Mouse (Mus musculus) CH12.LX (cell line): ENCODE results near the gene Nf1. TPM values are rescaled to one million over a fixed set of nuclear protein-coding genes. Genes with fewer than 3 reads are reported as not detected.

Experiments used
- DNase-seq: peaks from one replicate; pipeline ENCODE4 v3.0.0-alpha.2; 2013; ENCODE audit errors: extremely low read depth
- H3K27ac ChIP-seq: 2 replicates; pipeline ENCODE4 v1.5.1; 2012; ENCODE audit warnings: low read depth, mild to moderate bottlenecking, control low read depth, moderate library complexity; ENCODE audit not compliant: insufficient read depth
- H3K27me3 ChIP-seq: replicated peaks from 2 replicates; pipeline ENCODE3; 2012; ENCODE audit warnings: inconsistent platforms
- H3K36me3 ChIP-seq, 2 experiments: replicated peaks in 1 of 2; 2 replicates each; pipeline versions ENCODE3 to v1.6.1; 2012; ENCODE audit warnings: inconsistent platforms in 1 of 2, low read length in 1 of 2, mild to moderate bottlenecking in 1 of 2, mixed read lengths in 1 of 2, moderate library complexity in 1 of 2; ENCODE audit not compliant: control insufficient read depth in 1 of 2, insufficient read depth in 1 of 2
- H3K4me1 ChIP-seq, 2 experiments: 2 replicates each; pipeline ENCODE4 v1.6.1; 2012; ENCODE audit warnings: inconsistent platforms in 1 of 2, moderate library complexity in 1 of 2; ENCODE audit not compliant: insufficient read depth in 2 of 2, control insufficient read depth in 1 of 2
- H3K4me2 ChIP-seq: 2 replicates; pipeline ENCODE4 v1.6.1; 2012; ENCODE audit warnings: low read depth, mild to moderate bottlenecking, control low read depth; ENCODE audit not compliant: poor library complexity, insufficient read depth, severe bottlenecking
- H3K4me3 ChIP-seq, 3 experiments: fragments of 150-350 bp in 1 of 3; sonication (generic) in 1 of 3; replicated peaks in 1 of 3; 2 replicates each; pipeline versions ENCODE3 to v1.5.1; 2011 to 2012; ENCODE audit warnings: low read depth in 2 of 3, low read length in 2 of 3, mild to moderate bottlenecking in 2 of 3, moderate library complexity in 2 of 3, control low read depth in 1 of 3, improper control_type of control experiment in 1 of 3, inconsistent platforms in 1 of 3, mixed read lengths in 1 of 3; ENCODE audit not compliant: poor library complexity in 1 of 3
- H3K79me2 ChIP-seq: replicated peaks from 2 replicates; pipeline ENCODE4 v1.6.1; 2012; ENCODE audit warnings: mild to moderate bottlenecking, moderate library complexity; ENCODE audit not compliant: control insufficient read depth, poor library complexity, insufficient read depth, severe bottlenecking; ENCODE audit errors: extremely low read depth
- H3K9ac ChIP-seq: 2 replicates; pipeline ENCODE4 v1.6.1; 2012; ENCODE audit warnings: low read depth, mild to moderate bottlenecking, control low read depth, moderate library complexity; ENCODE audit not compliant: insufficient read depth
- H3K9me3 ChIP-seq: replicated peaks from 2 replicates; pipeline ENCODE3; 2012; ENCODE audit warnings: low read length, inconsistent platforms, mixed read lengths
- BHLHE40 ChIP-seq: IDR thresholded peaks from 2 replicates; pipeline ENCODE4 v1.6.1; 2011; ENCODE audit warnings: mild to moderate bottlenecking, low read depth, low read length, improper control_type of control experiment
- CHD1 ChIP-seq: IDR thresholded peaks from 2 replicates; pipeline ENCODE4 v1.6.1; 2012; ENCODE audit warnings: low read depth, low read length, improper control_type of control experiment, inconsistent platforms
- CHD2 ChIP-seq: IDR thresholded peaks from 2 replicates; pipeline ENCODE4 v1.6.1; 2011; ENCODE audit warnings: low read length, improper control_type of control experiment
- CTCF ChIP-seq, 2 experiments: IDR thresholded peaks in 1 of 2; conservative IDR thresholded peaks in 1 of 2; 2 replicates each; pipeline ENCODE4 v1.5.1; 2011 to 2012; ENCODE audit warnings: low read depth in 2 of 2, low read length in 2 of 2, improper control_type of control experiment in 1 of 2, inconsistent platforms in 1 of 2, mild to moderate bottlenecking in 1 of 2, moderate library complexity in 1 of 2
- ELF1 ChIP-seq: IDR thresholded peaks from 2 replicates; pipeline ENCODE4 v1.6.1; 2014; ENCODE audit warnings: low read depth, mild to moderate bottlenecking, inconsistent platforms, low read length, improper control_type of control experiment
- EP300 ChIP-seq: IDR thresholded peaks from 2 replicates; pipeline ENCODE4 v1.6.1; 2011; ENCODE audit warnings: low read length, improper control_type of control experiment
- GABPA ChIP-seq: IDR thresholded peaks from 2 replicates; pipeline ENCODE4 v1.6.1; 2012; ENCODE audit warnings: low read depth, low read length, improper control_type of control experiment, inconsistent platforms; ENCODE audit not compliant: insufficient replicate concordance
- HCFC1 ChIP-seq: IDR thresholded peaks from 2 replicates; pipeline ENCODE4 v1.6.1; 2012; ENCODE audit warnings: low read depth, mild to moderate bottlenecking, inconsistent platforms, low read length, improper control_type of control experiment
- JUND ChIP-seq: conservative IDR thresholded peaks from 2 replicates; pipeline ENCODE4 v1.6.1; 2011; ENCODE audit warnings: low read depth, low read length, improper control_type of control experiment
- KAT2A ChIP-seq: IDR thresholded peaks from 2 replicates; pipeline ENCODE4 v1.6.1; 2012; ENCODE audit warnings: low read length, improper control_type of control experiment, inconsistent platforms; ENCODE audit not compliant: insufficient replicate concordance
- MAFK ChIP-seq: IDR thresholded peaks from 2 replicates; pipeline ENCODE4 v1.6.1; 2011; ENCODE audit warnings: low read length, improper control_type of control experiment; ENCODE audit not compliant: insufficient replicate concordance
- MAX ChIP-seq: IDR thresholded peaks from 2 replicates; pipeline ENCODE4 v1.6.1; 2011; ENCODE audit warnings: low read length, improper control_type of control experiment
- MAZ ChIP-seq: IDR thresholded peaks from 2 replicates; pipeline ENCODE4 v1.6.1; 2012; ENCODE audit warnings: low read depth, mild to moderate bottlenecking, inconsistent platforms, low read length, improper control_type of control experiment, moderate library complexity
- MEF2A ChIP-seq: IDR thresholded peaks from 2 replicates; pipeline ENCODE4 v1.6.1; 2014; ENCODE audit warnings: low read depth, mild to moderate bottlenecking, inconsistent platforms, low read length, improper control_type of control experiment, borderline replicate concordance
- MXI1 ChIP-seq: IDR thresholded peaks from 2 replicates; pipeline ENCODE4 v1.6.1; 2011; ENCODE audit warnings: mild to moderate bottlenecking, low read depth, low read length, improper control_type of control experiment
- NELFE ChIP-seq: IDR thresholded peaks from 2 replicates; pipeline ENCODE4 v1.6.1; 2011; ENCODE audit warnings: low read depth, low read length, improper control_type of control experiment
- NRF1 ChIP-seq: IDR thresholded peaks from 2 replicates; pipeline ENCODE4 v1.6.1; 2014; ENCODE audit warnings: low read depth, mild to moderate bottlenecking, inconsistent platforms, low read length, improper control_type of control experiment, moderate library complexity
- PAX5 ChIP-seq: IDR thresholded peaks from 2 replicates; pipeline ENCODE4 v1.6.1; 2012; ENCODE audit warnings: low read length, inconsistent platforms, mixed read lengths
- POLR2A ChIP-seq: IDR thresholded peaks from 2 replicates; pipeline ENCODE4 v1.6.1; 2011; ENCODE audit warnings: low read depth, mild to moderate bottlenecking, improper control_type of control experiment, low read length
- RAD21 ChIP-seq: IDR thresholded peaks from 2 replicates; pipeline ENCODE4 v1.6.1; 2011; ENCODE audit warnings: low read depth, mild to moderate bottlenecking, low read length, improper control_type of control experiment, moderate library complexity
- SIN3A ChIP-seq: IDR thresholded peaks from 2 replicates; pipeline ENCODE4 v1.6.1; 2012; ENCODE audit warnings: low read length, improper control_type of control experiment, inconsistent platforms
- TBP ChIP-seq: conservative IDR thresholded peaks from 2 replicates; pipeline ENCODE4 v1.6.1; 2011; ENCODE audit warnings: low read depth, low read length, improper control_type of control experiment
- TCF12 ChIP-seq: IDR thresholded peaks from 2 replicates; pipeline ENCODE4 v1.6.1; 2014; ENCODE audit warnings: low read depth, mild to moderate bottlenecking, inconsistent platforms, low read length, improper control_type of control experiment
- UBTF ChIP-seq: IDR thresholded peaks from 2 replicates; pipeline ENCODE4 v1.6.1; 2012; ENCODE audit warnings: low read depth, mild to moderate bottlenecking, inconsistent platforms, low read length, improper control_type of control experiment, moderate library complexity
- USF2 ChIP-seq: conservative IDR thresholded peaks from 2 replicates; pipeline ENCODE4 v1.6.1; 2011; ENCODE audit warnings: low read depth, low read length, improper control_type of control experiment
- ZKSCAN1 ChIP-seq: IDR thresholded peaks from 2 replicates; pipeline ENCODE4 v1.6.1; 2012; ENCODE audit warnings: low read depth, inconsistent platforms, low read length, improper control_type of control experiment, borderline replicate concordance
- ZMIZ1 ChIP-seq: IDR thresholded peaks from 2 replicates; pipeline ENCODE4 v1.6.1; 2012; ENCODE audit warnings: low read depth, mild to moderate bottlenecking, inconsistent platforms, low read length, improper control_type of control experiment
- ZNF384 ChIP-seq: IDR thresholded peaks from 2 replicates; pipeline ENCODE4 v1.6.1; 2012; ENCODE audit warnings: low read depth, low read length, improper control_type of control experiment, inconsistent platforms
- dilution Hi-C: fragments of 300-500 bp; cut with MboI; formaldehyde crosslinking; loops from 2 replicates; pipeline ENCODE4 v1.14.3; 2020; ENCODE audit warnings: low sequenced_read_pairs; ENCODE audit not compliant: extremely low pct_unique_long_range_greater_than_20kb, extremely low pct_ligation_motif_present
- in situ Hi-C: fragments of 300-500 bp; cut with MboI; formaldehyde crosslinking; loops from 3 replicates; pipeline ENCODE4 v1.14.3; 2019; ENCODE audit warnings: low sequenced_read_pairs, low pct_ligation_motif_present, low pct_unique_long_range_greater_than_20kb, mixed read lengths
- polyA plus RNA-seq: library from polyadenylated mRNA; unstranded; fragments of >175 nt; gene quantifications from 2 replicates; pipeline ENCODE4 v1.2.1, GENCODE M21; 2012; ENCODE audit warnings: low read depth; ENCODE audit not compliant: insufficient read length
- total RNA-seq, 2 experiments: library from RNA; depleted of rRNA; stranded (reverse); fragments of 300-350 nt in 1 of 2; fragments of >200 nt in 1 of 2; gene quantifications; 2 replicates each; pipeline ENCODE4 v1.2.3; 2012 to 2014

Gene Nf1
- total and polyA plus RNA-seq, 3 experiments: 7.3 to 19.5 (median 12.4) TPM

GRCm38 (mm10) chr11:79528601-79529000, 189.1 kb downstream of the Nf1 start (continued):
- TF ChIP-seq CHD2 (no peak), ZKSCAN1 (no peak), NRF1 (peak; percentile 94), MAZ (peak; percentile 20; the same call in 1 of the 2 replicates), PAX5 (no peak), JUND (no peak), ELF1 (0 out of 2 replicates have a peak, but pooled peaks have one; percentile 44)

GRCm38 (mm10) chr11:79529226-79529625, 189.7 kb downstream of the Nf1 start:
- peak overlapping the region; percentile 97 for H3K27ac ChIP-seq
- no peaks in the 10 kb centered on the region for H3K27me3 ChIP-seq
- peaks cover 21 to 60% of the 10 kb centered on the region in 2 experiments for H3K4me1 ChIP-seq
- H3K9ac ChIP-seq: peak overlapping the region; percentile 99
- peak overlapping the region; percentile 82 for H3K4me2 ChIP-seq
- H3K79me2 ChIP-seq: peaks cover 30% of the 10 kb centered on the region
- TF ChIP-seq POLR2A (no peak; the same call in 1 of the 2 replicates), CHD1 (peak; percentile 20; the same call in 1 of the 2 replicates)
- H3K9me3 ChIP-seq: no peaks in the 10 kb centered on the region
- dilution Hi-C loops: no loop called here
- no peak for DNase-seq
- H3K4me3 ChIP-seq: peak overlapping the region; percentile 65 to 89 (median 78)
- H3K36me3 ChIP-seq: peaks cover 18 to 47% of the 10 kb centered on the region in 2 experiments
- in situ Hi-C loops: no loop called here

GRCm38 (mm10) chr11:79529736-79530135, 190.2 kb downstream of the Nf1 start:
- Histone ChIP-seq H3K4me1 (peaks cover 21 to 55% of the 10 kb centered on the region in 2 experiments), H3K9ac (peak overlapping the region; percentile 99), H3K36me3 (peaks cover 18 to 49% of the 10 kb centered on the region in 2 experiments), H3K9me3 (no peaks in the 10 kb centered on the region), H3K79me2 (peaks cover 27% of the 10 kb centered on the region), H3K4me3 (peak overlapping the region; percentile 65 to 89 (median 78)), H3K27ac (peak overlapping the region; percentile 97), H3K27me3 (no peaks in the 10 kb centered on the region), H3K4me2 (peak overlapping the region; percentile 82)
- dilution Hi-C loops: no loop called here
- peak; percentile 67 for DNase-seq
- in situ Hi-C loops: no loop called here
- TF ChIP-seq HCFC1 (no peak), TBP (0 out of 2 replicates have a peak, but pooled peaks have one; percentile 23), USF2 (no peak), SIN3A (no peak; the same call in 1 of the 2 replicates), TCF12 (peak; percentile 32; the same call in 1 of the 2 replicates), UBTF (no peak), MAFK (peak; percentile 34; the same call in 1 of the 2 replicates), ZKSCAN1 (no peak), ZNF384 (peak; percentile 5; the same call in 1 of the 2 replicates), CHD1 (0 out of 2 replicates have a peak, but pooled peaks have one; percentile 44), MAZ (0 out of 2 replicates have a peak, but pooled peaks have one; percentile 24), MXI1 (no peak), NRF1 (0 out of 2 replicates have a peak, but pooled peaks have one; percentile 36), CTCF (conservative IDR thresholded peaks at IDR 0.05 in 1 of 2, IDR thresholded peaks at IDR 0.05 in 1 of 2; ENCODE audit: low read depth in 2 of 2, low read length in 2 of 2) (no peak), MAX (peak; percentile 10; the same call in 1 of the 2 replicates), BHLHE40 (peak; percentile 42; the same call in 1 of the 2 replicates), RAD21 (no peak; the same call in 1 of the 2 replicates), JUND (peak; percentile 52), POLR2A (no peak), EP300 (peak; percentile 80; the same call in 1 of the 2 replicates), MEF2A (0 out of 2 replicates have a peak, but pooled peaks have one; percentile 36), ZMIZ1 (peak; percentile 75; the same call in 1 of the 2 replicates), KAT2A (no peak), GABPA (no peak), NELFE (no peak), CHD2 (peak; percentile 49; the same call in 1 of the 2 replicates)
